Mouse (Mus musculus): ENCODE measurements around the gene Eral1.

Gene Eral1

DNA sequence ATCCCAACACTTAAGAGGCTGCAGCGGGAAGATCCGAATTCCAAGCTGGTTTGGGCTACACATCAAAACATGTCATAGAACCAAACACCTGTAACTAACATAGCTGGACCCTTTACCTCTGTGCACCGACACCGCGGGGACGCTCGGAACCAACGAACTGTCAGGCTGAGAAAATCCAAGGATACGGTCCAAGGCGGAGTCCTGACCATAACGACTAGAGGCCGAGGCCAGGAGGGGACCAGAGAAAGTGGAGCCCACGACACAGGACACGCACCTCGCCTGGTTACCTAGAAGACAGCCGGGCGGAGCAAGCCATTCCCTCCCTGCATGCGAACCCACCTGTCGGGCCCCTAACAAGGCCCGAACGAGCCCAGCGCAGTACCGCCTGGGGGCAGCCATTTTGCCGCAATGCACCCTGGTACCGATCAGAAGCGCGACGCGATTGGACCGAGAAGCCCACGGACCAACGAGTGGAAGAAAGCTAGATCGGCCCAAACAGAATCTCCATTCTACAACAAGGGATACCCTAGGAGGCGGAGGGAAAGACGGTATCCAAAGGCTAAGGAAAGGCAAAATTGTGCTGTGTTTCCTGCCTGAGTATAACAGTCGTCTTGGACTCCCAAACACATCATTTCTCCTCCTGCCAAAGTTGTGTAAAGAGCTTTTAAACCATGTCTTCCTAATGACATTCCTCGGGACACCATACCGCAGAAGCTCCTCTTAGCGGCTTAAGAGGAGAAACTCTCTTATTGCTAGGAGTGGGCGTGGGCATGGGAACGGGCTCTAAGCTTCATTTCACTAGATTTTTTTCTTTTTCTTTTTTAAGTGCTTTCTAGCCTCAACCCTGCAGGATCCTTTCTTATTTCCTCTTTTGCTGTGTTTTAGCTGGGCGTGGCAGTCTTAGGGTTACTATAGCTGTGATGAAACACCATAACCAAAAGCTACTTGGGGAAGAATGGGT, at the start of gene Eral1:
TSS of gene Eral1 (minus strand) at position 423 of the 961 bp plus-strand sequence.
- DNase-seq (ENCODE audit: low spot score in 2 of 2), result peak; percentile 60 to 80

- DNase-seq (ENCODE audit: low spot score in 2 of 2), result no peak
Observed at GRCm38 (mm10) chr11:78129458-78129857, 49.3 kb upstream of the Eral1 start.

- no peak for DNase-seq (ENCODE audit: low spot score in 2 of 2)
Observed at GRCm38 (mm10) chr11:78126739-78127138, 46.6 kb upstream of the Eral1 start.

- no peak for DNase-seq (ENCODE audit: low spot score in 2 of 2)
Observed at GRCm38 (mm10) chr11:78125691-78126090, 45.5 kb upstream of the Eral1 start.

DNA sequence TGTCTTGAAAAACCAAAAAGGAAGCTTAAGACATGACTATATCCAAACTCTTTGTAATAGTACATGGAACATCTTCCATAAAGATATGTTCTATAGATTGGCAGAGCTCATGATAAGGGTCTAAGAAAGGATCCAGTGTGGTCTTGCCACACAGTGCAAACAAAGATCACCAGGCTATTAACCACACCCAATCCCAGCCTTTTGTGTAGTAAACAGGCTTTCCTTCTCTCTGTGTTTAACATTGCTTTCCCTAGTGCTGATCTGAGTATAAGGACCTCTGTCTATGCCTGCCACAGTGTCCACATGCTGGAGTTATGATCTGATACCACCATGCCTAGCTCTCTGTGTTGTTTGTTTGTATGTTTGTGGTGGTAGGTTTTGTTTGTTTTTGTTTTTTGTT, 43.6 kb upstream of the Eral1 start:
- DNase-seq (ENCODE audit: low spot score in 2 of 2), result no peak

DNA sequence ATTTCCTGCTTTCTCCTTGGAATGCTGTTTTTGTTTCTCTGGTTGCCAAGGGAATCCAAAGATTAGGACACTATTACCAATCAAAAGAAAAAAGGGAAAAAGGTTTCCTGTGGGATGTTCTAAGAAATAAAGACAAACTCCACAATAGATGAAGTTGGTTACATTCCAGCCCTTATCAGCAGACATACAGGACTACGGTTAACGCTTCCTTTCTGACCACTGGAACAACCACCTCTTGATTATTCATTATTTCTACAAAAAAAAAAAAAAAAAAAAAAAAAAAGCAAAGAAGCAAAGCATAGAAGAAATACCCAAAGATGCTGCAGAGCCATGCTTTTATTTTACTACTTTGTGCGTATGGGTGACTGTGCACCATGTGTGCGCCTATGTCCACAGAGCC, 42.6 kb upstream of the Eral1 start:
- DNase-seq (ENCODE audit: low spot score in 2 of 2), result no peak

DNA sequence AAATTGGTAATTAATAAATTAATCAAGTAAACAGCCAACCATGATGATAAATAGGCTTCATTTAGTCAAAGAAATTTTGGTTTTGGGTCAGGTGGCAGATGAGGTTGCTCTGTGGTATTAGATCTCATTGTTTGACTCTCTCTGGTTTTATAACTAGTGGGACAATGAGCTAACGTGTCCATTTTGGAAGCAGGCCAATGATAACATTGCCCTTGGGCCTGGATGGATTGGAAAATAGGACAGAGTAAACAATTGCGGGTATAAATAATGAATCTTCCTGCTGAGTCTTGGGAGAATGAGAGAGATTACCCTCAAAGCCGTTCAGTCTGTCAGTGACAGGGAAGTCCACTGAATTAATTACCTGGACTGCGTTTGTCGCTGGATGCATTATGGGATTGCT, 41.0 kb upstream of the Eral1 start:
- DNase-seq (ENCODE audit: low spot score in 2 of 2), result no peak

- DNase-seq (ENCODE audit: low spot score in 2 of 2), result no peak
Observed at GRCm38 (mm10) chr11:78119898-78120297, 39.7 kb upstream of the Eral1 start.

GRCm38 (mm10) chr11:78118467-78118866, 38.3 kb upstream of the Eral1 start:
- DNase-seq (ENCODE audit: low spot score in 2 of 2), result no peak

DNA sequence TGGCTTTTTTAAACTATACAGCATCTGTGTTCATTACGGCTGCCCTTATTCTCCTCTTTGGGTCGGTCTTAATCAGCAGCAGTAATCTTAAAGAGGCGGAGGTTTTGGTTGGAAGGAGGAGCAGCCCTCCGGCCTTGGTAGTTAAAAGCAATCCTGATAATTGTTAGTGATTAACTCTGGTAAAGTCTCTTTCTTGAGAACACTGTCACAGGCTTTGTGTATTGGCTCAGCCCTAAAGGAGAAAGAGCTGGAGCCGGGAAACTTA, 35.9 kb upstream of the Eral1 start:
- DNase-seq (ENCODE audit: low spot score in 2 of 2), result no peak

DNA sequence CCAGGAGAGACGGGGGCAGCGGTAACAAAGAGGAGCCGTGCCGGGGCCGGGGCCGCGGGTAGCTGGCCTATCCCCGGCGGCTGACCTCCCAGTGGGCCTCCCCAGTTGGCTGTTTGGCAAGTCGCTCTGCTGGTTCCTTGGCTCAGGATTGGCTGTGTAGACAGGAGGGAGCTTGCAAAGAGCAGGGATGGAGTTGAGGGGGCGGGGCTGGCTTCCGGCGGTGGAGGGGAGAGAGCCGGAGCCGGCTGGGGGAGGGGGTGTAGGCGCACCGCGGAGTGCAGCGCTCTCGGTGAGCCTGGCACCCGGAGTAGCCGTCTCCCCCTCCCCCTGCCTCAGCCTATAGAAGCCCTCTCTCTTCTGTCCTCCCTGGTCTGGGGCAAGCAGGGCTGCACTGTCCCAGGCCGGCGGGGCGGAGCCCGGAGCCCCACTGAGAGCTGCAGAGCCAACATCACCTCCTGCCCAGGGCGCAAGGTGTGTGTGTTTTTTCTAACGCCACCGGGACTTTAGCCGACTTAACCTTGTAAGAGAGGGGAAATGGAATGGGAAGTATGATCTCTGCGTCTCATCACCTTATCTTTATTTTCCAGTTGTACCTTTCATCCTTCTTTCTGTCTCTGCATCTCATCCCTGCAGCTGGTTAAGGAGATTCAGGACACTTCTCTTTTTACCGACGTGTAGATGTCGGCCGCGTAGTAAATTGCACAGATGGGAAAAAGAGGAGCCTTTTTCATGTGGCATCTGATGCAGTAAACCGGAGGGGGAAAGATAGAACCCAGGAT, 35.4 kb upstream of the Eral1 start:
- DNase-seq (ENCODE audit: low spot score in 2 of 2), result peak; percentile 91 to 93

- DNase-seq (ENCODE audit: low spot score in 2 of 2), result no peak
Observed at GRCm38 (mm10) chr11:78114676-78115366, 34.6 kb upstream of the Eral1 start.

DNA sequence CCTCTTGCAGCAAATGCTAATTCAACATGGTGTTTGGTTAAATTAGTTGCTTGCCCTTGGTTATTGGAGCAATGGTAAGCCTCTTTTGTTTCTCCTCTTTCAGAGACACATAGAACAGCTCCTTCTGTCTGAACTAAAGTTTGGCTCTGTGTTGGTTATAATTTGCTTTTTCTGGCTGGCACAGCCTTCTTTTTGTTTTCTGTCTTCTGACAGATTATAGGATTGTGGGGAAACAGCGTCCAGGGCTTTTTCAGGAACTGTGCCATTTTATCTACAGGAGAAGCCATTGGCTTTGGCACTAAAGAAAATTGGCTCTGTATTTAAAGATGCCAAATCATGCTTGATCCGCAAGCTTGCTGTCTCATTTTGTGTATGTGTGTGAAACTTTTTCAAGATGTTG, 33.4 kb upstream of the Eral1 start:
- DNase-seq (ENCODE audit: low spot score in 2 of 2), result no peak

- no peak for DNase-seq (ENCODE audit: low spot score in 2 of 2)
Observed at GRCm38 (mm10) chr11:78104501-78104900, 24.3 kb upstream of the Eral1 start.

DNA sequence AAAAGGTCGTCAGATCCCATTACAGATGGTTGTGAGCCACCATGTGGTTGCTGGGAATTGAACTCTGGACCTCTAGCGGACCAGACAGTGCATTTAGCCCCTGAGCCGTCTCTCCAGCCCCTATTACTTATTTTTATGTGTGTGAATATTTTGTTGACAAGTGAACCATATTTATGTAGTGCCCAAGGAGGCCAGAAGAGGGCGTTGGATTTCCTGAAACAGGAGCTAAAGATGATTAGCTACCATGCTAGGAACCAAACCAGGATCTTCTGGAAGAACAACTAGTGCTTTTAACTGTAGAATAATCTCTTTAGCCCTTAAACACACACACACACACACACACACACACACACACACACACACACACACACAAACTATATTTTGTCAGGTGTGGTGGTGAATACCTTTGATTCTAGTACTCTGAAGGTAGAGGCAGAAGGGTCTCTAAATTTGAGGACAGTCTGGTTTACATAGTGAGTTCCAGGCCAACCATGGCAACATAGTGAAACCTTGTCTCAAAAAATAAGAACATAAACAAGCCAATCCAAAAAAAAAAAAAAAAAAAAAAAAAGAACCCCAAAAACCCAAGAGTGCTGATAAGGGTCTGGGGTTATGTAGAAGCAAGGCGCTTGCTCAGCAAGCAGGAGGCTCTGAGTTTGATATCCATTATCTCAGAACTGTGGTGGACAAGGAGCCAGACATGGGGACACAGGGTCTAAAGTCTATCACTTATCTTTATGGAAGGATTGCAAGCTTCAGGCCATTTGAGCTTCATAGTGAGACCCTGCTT, 23.0 kb upstream of the Eral1 start:
- DNase-seq (ENCODE audit: low spot score in 2 of 2), result no peak

DNA sequence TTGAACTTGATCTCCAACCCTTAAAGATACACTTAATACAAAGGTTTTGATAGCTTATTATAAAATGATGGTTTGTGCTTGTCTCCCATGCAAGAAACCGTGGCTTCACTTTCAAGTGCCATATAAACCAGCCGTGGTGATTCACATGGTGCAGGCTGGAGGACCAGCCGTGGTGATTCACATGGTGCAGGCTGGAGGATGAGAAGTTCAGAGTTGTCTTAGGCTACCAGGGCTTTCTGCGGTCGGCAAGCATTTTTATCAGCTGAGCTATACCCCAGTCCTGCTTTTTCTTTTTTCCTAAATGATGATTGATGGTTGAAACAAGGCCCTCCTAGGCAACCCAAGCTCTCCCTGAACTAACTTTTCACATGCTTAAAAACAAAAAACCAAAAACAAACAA, 22.0 kb upstream of the Eral1 start:
- DNase-seq (ENCODE audit: low spot score in 2 of 2), result no peak

DNA sequence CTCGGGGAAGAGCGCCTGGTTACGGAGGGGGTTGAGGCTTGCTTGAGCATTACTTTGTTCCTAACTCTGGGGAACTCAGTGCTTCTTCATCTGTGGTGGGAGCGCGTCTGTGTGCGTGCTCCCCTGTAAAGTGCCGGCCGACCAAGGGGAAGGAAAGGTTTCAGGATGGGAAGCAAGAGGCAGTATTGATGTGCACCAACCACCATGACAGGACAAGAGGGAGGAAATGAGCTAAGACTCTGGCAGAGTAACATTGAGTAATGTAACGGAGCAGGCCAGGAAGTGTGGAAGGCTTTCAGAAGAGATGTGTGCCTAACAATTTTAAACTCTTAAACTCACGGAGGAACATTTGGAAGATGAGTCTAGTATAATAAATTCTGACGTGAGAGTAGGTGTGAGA, 20.6 kb upstream of the Eral1 start:
- no peak for DNase-seq (ENCODE audit: low spot score in 2 of 2)

DNA sequence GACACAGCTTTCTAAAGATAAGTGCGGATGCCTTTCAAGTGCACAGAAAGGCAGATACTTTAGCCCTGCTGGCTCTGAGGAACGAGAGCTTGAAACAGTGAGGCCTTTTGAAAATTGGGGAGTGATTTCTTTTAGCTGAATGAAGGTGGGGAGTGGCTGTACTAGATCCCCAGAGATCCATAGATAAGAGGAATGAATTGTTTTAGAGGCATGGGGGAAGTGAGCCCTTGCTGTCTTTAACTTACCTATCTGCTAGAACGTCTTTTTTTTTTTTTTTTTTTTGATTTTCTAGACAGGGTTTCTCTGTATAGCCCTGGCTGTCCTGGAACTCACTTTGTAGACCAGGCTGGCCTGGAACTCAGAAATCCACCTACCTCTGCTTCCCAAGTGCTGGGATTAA, 16.9 kb upstream of the Eral1 start:
- no peak for DNase-seq (ENCODE audit: low spot score in 2 of 2)

DNA sequence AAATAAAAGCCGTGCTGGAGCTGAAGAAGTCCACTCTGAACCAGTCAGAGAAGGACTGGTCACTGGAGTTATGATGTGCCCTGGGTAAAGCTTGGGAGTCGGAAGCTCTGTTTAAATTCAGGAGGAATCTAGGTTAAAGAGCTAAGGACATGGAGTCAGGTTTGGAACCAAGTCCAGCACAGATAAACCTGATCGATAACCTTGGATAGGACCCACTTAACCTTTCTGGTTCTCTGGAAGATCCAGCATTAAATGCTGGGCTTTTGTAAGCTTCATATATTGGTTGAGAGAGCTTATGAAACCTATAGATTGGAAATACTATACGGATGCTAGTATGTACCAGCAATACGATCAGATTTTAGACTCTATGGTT, 14.9 kb upstream of the Eral1 start:
- no peak for DNase-seq (ENCODE audit: low spot score in 2 of 2)

DNA sequence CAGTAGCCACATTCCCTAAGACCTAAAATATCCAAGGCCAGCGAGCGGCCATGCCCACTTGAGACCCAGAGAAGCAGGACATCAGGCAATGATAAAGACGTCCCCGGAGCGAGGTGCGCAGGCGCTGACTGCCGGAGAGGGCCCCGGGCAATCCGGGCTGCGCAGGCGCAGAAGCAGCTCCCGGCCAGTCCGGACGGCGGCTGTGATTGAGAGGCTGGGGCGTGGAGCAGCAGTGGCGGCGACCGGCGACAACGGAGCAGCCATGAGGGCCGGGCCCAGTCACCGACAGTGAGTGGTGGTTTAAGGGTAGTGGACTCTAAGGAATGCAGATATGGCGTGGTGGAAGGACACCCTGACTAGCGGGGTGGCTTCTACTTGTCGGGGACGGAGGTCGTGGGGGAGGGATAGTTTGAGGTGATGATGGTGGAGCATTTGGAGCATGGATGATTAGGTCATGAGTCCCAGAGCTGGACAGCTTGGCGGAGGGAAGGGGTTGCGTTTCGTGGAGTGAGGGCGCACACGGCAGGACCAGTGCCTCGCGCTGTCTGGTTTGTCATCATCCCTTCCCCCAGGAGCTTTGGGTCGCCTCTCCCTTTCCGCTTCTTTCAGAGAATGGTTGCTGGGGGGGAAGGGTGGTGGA, 14.4 kb upstream of the Eral1 start, which contains the start of gene Fam222b:
TSS of gene Fam222b (plus strand) at position 157 of the 640 bp plus-strand sequence.
- peak; percentile 83 to 89 for DNase-seq (ENCODE audit: low spot score in 2 of 2)

GRCm38 (mm10) chr11:78094137-78094503, 13.9 kb upstream of the Eral1 start:
- DNase-seq (ENCODE audit: low spot score in 2 of 2), result no peak

Data from frontal cortex, postnatal 10 days (tissue).